Mouse (Mus musculus) adipocyte (in vitro differentiated cells): ENCODE results near the gene Tcf12.

Source experiments
- DNase-seq: peaks from one replicate; pipeline ENCODE4 v3.0.0-alpha.2; 2016; ENCODE audit warnings: low spot score

The Tcf12 gene

DNA sequence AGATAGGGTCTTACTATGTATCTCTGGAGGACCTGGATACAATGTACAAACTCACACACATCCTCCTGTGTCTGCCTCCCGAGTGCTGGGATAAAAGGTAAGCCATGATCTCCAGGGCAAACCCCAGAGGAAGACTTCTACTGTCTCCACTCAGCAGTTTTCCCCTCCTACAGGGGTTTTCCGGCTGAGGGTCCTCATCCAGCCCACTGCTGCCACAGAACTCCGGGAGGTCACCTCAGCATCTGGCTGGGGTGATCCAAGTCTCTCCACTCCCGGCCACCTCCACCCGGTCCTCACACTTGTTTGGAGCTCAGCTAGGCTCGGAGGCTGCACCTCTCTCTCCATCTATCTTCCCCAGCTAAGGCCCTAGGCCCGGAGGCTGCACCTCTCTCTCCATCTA is 308.4 kb downstream of the Tcf12 start:
- no peak for DNase-seq

DNA sequence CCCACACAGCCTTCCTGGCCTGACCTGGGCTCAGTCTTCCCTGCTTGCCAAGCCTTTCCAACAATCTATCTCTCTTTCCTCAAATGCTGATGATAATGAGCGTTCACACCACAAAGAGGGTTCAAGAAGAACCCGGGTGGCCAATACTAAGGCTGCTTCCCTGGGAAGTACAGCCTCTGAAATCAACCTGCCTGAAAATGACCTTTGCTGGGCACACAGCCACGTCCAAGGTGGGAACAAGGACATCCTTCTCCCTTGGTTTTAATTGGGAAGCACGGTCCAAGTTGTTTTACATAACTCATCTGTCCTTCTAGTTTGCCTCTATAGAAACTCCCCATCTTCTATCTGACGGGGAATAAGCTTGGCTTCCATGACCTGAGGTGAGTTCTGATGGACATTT is 312.1 kb downstream of the Tcf12 start:
- no peak for DNase-seq

DNA sequence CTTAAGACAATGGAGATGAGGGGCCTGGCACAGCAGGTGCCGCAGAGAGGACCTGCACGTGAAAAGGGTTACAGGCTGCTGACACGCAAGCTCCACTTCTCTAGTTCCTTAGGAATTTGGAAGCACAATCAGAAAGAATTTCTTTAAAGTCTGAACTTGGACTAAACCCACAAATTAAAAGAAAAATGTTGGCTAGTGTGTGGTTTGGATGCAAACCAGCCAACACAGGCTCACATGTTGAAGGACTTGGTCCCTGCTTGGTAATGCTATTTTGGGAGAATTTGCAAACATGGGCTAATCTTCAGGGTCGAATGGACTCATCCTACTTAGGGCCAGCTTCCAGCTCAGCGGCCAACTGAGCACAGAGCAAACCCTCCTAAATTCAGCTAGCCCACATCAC is 313.5 kb downstream of the Tcf12 start:
- DNase-seq: no peak
